Mouse (Mus musculus) layer of hippocampus, adult 9-10 months (tissue): ENCODE measurements around the gene Top3b.
A peak's percentile ranks its signal among the peaks of the same experiment; 100 is the strongest.
"Not testable (repeated sequence)": the region's sequence is repeated elsewhere in the genome, so short reads cannot be mapped to it uniquely, and the experiment has no call there.

Experiments used
- DNase-seq: peaks from one replicate; pipeline ENCODE4 v3.0.0; 2022; ENCODE audit warnings: low spot score

The Top3b gene

GRCm38 (mm10) chr16:16870617-16871331 is at the start of gene Top3b, which contains the start of gene Vpreb1:
TSS of gene Top3b (plus strand) at chr16:16870736.
TSS of gene Vpreb1 (minus strand) at chr16:16870843.
- peak; percentile 86 for DNase-seq

DNA sequence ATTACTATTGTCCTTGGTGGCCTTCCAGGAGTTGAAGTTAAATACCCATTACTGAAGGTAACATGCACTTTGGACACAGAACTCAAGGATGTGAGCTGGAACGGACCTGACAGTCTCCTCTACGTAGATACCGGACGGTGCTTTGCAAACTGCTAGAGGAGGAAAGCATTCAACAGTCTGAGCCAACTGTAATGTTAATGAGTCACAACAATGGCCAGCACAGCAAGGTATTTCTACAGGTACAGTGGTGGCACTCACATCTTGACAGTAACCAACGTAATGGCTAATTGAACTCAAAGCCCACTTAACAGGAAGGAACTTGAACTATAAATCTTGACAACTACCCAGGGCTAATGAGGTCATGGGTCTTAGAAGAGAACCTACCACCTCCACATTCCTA is 45.1 kb upstream of the Top3b start:
- DNase-seq, result no peak

GRCm38 (mm10) chr16:16826223-16826622 is 44.3 kb upstream of the Top3b start:
- DNase-seq, result no peak

DNA sequence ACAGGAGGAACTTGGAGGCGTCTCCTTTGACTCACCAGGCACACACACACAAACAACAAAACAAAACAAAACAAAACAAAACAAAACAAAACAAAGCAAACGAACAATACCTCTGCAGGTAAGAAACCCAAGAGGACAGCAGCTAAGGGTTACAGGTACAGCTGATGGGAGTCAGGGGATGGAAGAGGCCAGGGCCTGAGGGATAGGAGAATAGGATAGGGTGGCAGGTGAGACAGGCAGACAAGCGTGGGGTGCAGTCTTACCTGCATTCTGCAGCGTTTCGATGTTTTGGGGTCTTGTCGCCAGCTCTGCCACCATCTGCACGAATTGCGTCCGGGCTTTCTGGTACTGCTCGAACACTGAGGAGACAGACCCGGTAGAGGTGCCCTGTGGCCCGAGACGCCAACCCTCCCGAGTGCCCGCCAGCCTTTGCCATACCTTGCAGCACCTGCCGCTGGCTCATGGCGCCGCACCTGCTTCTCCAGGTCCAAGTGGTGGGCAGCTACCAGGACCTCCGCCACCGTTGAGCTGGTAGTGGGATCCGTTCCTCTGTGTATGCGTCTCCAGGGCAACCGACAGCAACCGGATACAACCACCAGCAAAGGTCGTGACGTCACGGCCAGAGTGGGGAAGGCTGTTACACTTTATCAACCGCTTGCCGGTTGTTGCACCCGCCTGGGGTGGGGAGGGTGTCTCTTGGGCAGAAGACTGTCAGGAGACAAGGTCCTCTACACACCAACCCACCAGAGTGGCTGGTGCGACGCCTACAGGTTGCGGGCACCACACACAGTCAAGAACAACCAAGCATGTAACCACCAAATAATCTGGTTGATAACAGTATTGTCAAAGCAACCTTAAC is 41.5 kb upstream of the Top3b start, which contains the start of gene Spag6l:
Spag6l (minus strand) TSS at position 700 of the 859 bp plus-strand sequence.
- peak; percentile 3 for DNase-seq

DNA sequence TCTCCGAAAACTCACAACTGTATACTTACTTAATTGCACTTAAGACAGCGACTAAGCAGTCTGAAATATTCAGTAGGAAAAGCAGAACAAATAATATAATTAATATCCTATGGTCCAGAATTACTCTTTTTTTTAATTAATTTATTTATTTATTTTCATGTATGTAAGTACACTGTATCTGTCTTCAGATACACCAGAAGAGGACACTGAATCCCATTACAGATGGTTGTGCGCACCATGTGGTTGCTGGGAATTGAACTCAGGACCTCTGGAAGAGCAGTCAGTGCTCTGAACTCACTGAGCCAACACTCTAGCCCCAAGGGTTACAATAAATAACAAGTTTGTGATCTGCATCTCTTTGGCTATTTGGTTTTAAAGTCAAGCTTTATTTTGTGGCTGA is 40.9 kb upstream of the Top3b start:
- DNase-seq, result no peak

GRCm38 (mm10) chr16:16849196-16849595 is 21.3 kb upstream of the Top3b start:
- DNase-seq, result no peak

- no peak for DNase-seq
Measured at GRCm38 (mm10) chr16:16852411-16852810, 18.1 kb upstream of the Top3b start.

GRCm38 (mm10) chr16:16854836-16855235 is 15.7 kb upstream of the Top3b start:
- DNase-seq, result peak; percentile 68

DNA sequence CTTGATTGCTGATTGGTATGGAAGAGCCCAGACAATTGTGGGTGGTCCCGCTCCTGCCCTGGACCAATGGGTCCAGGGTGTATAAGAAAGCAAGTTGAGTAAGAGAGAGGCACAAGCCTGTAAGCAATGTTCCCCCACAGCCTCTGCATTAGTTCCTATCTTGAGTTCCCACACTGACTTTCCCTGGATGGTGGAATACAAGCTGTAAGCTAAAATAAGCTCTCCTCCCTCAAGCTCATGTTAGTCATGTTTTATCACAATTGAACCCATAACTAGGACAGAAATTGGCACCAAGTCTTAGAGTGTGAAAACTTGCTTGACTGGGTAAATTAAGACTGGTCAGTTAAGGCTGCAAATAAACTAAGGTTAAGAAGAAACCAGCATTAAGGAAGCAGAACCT is 15.0 kb upstream of the Top3b start:
- no peak for DNase-seq

DNA sequence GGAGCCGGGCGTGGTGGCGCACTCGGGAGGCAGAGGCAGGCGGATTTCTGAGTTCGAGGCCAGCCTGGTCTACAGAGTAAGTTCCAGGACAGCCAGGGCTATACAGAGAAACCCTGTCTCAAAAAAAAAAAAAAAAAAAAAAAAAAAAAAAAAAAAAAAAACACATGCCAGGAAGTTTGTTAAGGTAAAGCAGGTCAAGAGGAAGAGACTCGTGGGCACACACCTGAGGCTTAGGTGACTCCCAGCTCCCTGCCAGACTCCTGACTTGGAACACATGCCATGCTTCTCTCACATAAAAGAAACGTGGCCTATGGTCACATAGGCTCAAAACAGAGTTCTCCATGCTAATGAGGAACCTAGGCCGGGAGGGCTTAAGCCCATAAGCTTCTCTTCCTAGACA is 14.5 kb upstream of the Top3b start:
- DNase-seq, result not testable (repeated sequence)

DNA sequence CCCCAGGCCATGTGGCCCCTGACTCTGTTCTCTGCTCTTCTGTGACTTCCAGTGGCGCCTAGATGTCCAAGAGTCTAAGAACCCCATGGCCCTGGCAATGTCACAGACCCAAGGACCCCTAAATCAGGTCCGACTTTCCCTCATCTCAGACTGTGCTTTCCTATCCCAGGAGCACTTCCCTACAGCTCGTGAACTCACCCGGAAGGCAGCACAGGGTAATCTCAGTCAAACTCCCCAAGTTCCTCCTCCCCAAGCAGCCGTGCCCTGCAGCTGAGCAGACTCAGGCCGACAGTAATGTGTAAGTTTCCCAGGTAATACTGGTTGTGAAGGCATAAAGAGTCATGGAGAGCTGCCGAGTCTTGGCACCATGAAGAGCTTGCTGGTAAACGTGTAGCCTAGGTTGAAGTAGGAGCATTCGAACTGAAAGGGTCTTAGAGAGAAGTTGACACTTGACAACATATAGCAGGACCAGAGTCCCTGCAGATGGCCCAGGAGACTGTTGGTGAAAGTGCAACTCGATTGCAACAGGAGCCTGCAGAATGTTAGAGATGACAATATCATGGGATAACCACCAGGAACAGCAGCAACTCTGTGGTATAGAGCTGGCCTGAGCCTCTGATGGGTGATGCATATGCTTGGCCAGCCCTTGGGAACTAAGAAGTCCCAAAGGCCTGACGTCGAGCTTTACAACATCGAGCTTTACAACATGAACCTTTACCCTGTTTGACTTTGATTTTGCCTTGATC is 13.6 kb upstream of the Top3b start:
- DNase-seq, result no peak

GRCm38 (mm10) chr16:16862288-16862687 is 8.2 kb upstream of the Top3b start:
- no peak for DNase-seq

DNA sequence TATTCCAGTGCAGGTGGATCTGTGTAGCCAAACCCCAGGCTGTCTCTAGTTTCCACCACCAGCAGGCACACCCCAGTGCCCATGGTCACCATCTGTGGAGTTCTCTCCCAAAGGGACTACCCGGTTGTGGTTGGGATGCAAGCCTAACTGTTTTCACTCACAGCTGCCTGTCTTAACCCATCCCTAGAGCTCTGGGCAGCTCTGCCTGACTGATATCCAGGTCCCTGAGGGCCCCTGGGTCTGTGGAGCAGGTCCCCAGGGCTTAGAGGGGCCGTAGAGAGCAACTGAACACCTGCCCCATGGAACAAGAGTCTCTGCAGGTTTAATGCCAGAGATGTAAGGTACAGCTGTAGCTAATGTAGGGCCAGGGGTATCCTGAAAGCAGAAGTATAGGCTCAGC is 6.6 kb upstream of the Top3b start, which contains the start of gene Igll1:
Igll1 (minus strand) TSS at position 8 of the 400 bp plus-strand sequence.
- DNase-seq, result no peak

DNA sequence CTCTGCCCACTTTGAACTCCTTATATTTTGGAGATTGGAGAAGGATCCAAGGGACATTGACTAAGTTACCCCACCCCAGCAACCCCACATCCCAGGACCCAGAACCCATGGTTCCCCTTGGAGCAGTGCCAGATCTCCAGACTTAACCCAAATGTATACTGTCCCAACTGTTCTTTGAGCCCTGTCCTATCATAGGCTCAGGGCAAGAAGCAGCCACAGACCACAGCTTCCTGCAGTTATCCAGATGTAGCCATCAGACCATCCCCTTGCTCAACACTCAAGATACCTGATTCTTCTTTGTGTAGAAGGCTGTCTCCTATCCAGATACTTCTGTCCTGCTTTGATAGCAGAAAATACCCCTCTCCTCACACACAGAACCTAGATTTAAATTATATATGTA is 5.3 kb upstream of the Top3b start:
- DNase-seq, result no peak

DNA sequence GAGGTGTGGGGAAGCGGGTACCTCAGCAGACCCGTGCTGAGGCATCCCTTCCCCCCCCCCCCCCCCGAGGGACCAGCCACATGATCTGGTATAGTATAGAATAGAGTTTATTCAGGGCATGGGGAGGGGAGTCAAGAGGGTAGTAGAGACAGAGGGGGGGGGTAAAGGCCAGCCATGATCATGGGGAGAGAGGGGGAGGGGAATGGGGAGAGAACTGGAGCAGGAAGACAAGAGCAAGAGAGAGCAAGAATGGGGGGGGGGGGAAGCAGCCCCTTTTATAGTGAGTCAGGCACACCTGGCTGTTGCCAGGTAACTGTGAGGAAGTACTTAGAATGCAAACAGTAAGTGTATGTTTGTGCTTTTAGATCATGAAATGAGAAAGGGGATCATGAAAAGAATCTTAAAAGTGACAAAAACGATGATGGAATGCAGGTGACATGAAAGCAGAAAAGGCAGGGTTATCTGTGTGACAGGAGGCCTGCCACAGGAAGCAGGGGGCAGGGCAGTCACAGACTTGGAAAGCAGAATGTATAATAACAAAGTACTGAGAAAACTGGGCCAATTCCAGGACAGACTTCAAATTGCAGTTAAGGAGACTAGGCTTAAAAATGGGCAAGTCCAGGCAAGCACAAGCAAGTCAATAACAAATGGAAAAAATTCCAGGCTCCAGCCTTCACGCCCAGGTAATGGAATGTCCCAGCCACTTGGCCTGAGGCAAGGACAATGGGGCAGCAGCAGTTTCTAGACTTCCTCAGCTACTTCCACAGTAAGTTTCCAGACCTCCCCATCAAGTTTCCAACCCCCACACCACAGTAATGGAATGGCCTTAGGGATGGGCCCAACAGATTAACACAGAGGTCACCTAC is 4.6 kb upstream of the Top3b start:
- DNase-seq, result no peak

DNA sequence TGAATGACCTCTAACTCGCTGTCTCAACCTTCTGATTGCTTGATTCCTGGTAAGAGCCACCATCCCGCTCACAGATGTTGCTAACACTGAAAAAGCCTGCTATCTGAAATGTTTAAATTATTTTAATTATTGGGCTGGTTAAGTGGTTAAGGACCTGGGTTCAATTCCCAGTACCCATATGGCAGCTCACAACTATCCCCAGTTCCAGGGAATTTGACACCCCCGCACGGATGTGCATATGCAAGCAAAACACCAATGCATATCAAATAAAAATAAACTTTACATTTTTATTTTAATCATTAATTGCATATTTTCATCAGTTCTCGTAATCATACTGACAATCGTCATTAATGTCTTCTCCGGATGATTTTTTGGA is 307 bp upstream of the Top3b start:
- DNase-seq, result no peak

DNA sequence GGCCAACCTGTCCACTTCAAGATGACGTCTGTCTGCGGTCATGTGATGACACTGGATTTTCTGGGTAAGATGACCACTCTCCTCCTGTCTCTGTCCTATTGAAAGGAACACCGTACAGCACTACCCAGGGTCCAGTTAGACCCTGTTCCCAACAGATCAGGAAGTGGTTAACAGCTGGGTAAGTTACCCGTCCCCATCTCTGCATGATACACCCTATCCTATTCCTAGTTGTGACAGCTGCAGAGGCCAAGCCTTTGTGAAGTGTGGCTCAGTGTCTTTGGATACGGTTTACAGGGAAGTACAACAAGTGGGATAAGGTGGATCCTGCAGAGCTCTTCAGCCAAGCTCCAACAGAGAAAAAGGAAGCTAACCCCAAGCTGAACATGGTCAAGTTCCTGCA is 8.5 kb downstream of the Top3b start:
- DNase-seq, result no peak

- DNase-seq, result no peak
Measured at GRCm38 (mm10) chr16:16888341-16888740, 17.8 kb downstream of the Top3b start.

DNA sequence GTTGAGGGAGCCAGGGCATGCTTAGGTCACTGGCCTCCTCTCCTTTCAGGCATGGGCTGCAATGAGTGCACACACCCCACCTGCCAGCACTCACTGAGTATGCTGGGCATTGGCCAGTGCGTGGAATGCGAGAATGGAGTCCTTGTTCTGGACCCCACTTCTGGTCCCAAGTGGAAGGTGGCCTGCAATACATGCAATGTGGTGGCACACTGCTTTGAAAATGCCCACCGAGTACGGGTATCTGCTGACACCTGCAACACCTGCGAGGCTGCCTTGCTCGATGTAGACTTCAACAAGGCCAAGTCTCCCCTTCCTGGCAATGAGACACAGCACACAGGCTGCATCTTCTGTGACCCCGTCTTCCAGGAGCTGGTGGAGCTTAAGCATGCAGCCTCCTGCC is 21.8 kb downstream of the Top3b start:
- DNase-seq, result no peak

DNA sequence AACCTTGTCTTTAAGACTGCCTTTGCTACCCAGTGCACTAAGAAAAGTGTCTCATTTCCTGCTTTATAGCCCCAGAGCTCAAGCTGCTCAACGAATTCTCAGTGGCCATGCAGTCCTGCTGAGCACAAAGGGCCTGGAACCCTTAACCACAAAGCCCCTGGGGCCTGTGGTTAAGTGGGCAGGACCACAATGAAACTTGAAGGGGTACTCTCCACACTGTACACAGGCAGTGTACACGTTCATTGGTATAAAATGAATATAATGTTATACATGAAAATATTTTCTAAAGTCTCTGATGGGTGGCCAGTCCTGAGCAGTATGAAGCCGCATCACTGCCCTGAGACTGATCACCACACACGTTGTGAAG is 25.5 kb downstream of the Top3b start:
- no peak for DNase-seq

GRCm38 (mm10) chr16:16896382-16897055 is 26.0 kb downstream of the Top3b start, which contains the start of gene Ppm1f:
TSS of gene Ppm1f (plus strand) at chr16:16896469.
- DNase-seq, result peak; percentile 95
